Mouse (Mus musculus): ENCODE data around the gene Zfp719.

Gene Zfp719

DNA sequence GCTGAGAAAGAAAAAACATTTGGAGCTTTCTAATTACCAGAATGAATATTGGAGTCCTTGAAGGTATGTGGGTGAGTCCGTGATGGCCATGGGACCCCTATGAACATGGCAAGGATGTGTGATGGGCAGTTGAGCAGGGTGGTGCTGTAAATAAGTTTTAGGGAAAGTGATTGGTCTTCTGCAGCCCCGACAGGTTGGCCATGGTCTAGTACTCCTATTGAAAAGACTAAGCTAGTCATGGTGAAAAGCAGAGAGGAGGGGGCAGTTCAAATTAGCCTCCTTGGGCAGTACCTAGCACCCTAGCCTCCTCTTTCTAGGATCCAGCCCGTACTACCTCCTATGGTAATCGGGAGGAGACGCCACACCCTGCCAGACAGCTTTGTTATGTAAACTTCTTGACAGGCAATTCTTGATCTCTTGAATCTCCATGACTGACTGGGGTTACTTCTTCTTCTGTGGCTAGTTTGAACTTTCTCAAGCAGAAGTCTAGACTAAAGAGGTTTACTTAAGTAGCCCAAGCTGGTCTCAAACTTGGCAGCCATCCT is 28.4 kb downstream of the Zfp719 start:
- DNase-seq = no peak

DNA sequence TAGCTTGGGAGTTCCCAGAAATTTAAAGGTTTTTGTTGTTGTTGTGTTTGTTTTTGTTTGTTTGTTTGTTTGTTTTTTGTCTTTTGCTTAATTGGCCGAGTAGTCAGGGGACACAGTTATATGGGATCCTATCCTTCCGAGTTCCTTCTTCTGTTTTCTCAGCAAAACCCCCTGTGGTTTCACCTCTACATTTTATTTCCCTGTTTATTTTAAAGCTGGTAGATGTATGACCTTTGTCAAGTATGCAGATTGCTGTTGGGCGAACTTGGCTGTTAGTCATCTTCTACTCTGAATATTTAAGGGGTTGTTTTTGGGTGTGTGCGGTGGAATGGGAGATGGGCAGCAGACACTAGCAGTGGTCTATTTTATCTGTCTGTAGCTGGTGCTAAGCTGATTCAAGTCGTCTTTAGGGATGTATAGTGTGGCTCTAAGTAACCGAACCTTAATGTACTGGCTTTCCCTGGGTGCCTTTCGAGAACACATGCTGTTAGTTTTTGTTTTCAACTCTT is 29.0 kb downstream of the Zfp719 start:
- no peak for DNase-seq

DNA sequence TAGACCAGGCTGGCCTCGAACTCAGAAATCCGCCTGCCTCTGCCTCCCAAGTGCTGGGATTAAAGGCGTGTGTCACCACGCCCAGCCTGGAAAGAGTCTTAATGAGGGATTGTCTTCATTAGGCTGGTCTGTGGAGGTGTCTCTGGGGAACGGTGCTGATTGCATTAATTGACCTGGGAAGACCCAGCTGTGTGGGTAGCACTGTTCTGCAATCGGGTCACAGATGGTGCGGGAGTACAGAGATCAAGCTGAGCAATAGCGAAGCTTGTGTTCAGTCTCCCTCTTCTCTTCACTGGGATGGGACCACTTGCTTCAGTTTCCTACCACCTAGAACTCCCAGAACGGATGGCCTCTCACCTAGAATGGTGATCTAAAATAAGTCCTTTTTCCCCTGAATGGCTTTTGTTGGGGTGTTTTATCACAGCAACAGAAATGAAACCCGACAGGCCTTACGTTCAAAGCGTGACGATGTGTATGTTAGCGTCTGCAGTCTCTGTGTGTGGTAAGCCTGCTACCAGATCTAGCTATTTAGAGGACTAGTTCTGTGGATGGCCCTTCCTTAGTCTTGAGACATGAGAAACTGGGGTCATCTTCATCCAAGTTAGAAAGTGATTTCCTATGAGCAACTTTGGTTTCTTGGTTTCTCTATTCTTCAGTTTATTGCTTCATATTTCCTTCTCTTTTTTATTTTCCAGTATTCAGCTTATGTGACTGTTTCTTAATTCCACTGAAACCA is 34.6 kb downstream of the Zfp719 start:
- DNase-seq = no peak

DNA sequence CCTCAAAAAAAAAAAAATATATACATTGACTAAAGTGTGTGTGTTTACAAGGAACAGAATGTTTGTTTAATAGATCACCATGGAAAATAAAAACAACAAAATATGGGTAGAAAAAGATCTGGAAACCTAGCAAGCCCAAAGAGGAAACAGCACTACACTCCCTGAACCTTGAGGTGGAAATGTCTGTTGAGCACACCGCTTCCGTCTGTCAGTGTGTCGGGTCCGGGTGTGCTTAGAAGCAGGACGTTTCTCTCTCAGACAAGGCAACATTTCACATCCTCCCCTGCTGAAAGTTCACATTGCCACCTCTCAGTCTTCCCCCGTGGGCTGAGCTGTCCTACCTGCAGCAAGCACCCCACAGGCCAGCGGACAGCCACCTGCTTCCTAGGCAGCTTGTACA is 43.5 kb downstream of the Zfp719 start:
- DNase-seq = no peak

DNA sequence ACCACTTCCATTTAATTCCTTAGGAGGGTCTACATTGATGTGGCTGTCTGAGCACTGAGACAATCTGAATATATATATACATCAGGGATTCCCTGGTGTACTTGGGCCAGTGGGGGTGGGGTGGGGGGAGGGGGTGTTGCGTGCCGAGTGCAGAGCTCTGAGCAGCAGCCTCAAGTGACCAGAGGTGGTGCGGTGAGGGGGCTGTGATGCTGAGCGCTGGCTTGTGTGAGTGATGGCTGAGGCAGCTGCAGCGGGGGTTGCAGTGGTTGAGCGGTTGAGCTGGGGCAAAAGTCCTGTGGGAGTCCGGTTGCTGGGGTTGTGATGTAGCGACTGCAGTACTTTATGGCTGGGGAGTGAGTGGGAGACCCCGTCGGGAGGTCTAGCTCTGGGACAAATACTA is 44.4 kb downstream of the Zfp719 start:
- DNase-seq = no peak

DNA sequence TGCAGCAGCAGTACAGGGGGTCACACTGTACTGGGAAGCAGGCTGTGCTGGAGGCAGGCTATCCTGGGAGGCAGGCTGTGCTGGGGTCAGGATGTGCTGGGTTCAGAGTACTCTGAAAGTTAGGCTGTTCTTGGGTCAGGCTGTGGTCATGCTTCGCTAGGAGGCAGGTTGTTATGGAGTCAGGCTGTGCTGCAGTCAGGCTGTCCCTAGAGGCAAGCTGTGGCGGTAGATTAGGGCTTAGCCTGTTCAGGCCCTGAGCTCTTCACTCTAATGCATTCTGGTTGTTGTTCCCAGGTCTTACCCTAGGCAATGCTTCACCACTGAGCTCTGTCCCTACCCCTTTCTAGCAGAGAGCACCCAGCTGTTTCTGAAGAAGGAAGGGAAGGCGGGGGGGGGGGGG is 45.7 kb downstream of the Zfp719 start:
- DNase-seq = no peak

DNA sequence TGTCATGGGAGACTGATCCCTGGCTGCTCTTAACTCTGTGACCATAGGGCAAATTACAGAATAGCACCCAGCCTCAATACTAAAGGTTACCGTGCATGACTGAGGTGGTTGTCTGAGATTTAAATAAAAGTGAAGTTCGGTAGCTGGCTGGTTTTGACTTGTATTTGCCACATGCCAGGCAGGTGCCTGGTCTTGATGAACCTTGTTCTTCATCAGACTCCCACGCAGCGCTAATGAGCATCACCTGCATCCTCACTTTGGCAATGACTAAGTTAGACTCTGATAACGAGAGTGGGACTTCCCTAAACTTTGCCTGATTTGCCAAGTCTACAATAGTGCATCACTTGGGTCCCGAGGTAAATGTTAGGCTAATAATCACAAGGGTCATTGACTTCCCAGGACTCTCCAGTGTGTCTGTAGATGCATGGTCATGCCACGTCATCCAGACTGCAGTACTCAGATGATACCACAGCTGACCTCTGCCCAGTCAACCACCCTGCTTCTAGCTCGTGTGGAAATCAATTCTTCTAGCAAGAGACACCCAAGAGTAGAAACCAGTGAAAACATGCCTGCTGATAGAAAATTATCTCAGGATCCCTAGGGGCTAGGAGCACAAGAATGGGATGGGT is 46.5 kb downstream of the Zfp719 start:
- DNase-seq = no peak

DNA sequence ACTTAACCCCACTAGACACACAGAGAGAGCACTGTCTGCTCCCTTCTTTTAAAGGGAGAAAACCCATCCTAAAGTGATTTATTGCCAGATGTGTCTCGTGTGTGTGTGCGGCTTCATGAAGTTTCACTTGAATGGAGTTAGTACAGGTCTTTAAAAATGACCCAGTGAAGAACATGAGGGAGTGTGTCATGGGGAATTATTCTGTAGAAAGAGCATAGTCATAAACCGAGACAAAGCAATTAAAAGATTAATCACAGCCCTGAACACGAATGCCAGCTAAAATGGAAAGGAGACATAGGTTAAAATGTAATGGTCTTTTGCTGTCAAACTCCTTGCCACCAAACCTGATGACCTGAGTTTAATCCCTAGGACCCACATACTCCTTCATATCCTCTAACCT is 54.5 kb downstream of the Zfp719 start:
- DNase-seq = no peak

DNA sequence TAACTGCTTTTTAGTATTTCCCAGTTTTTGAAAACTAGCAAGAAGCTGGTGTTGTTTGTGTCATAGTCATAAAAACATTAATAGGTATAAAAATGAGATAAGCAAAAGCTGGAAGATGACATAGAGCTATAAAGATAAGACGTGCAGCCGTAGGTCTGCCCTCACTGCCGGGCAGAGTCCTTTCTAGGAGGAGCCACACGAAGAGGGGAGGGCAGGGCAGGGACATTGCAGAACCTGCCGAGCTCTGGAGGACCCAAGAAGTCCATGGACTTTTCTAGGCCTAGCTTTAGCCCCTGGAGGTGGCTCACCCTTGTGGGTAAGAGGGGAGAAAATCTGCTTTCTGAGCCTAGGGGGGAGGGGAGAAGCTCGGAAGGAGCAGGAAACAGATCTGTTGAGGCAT is 55.1 kb downstream of the Zfp719 start, which contains the start of gene Ceacam18:
Gene Ceacam18, plus strand, starts transcription at position 208 of the 400 bp plus-strand sequence.
- no peak for DNase-seq

DNA sequence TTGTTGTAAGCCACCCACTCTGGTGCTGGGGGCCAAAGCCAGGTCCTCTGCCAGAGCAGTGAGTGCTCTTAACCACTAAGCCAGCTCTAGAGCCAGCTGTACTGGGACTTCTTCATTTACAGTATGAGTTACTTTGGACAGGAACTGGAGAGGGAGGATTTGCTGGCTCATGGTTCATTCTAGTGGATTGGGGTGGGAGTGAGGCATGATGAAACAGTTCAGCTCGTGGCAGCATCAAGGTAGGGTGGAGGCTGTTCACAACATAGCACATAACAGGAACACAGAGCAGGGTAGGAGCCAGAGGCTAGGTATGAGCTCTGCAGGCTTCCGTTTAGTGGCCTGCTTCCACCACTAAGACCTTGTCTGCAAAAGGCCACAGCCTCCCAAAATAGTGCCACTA is 56.8 kb downstream of the Zfp719 start:
- DNase-seq = no peak

DNA sequence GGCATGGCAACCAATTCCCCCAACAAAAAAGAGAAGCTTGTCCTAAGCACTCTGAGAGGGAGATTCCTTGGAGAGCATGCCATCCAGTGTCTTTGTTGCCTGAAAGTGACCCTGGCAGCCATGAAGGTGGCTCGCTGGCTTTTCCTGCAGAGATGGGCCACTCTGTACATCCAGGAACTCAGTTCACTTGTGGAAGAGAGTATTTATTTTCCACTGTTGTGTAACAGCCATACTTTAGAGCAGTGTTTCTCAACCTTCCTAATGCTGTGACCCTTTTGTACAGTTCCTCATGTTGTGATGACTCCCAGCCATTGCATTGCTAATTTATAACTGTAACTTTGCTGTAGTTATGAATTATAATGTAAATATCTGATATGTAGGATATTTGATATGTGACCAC is 57.7 kb downstream of the Zfp719 start:
- DNase-seq = no peak

DNA sequence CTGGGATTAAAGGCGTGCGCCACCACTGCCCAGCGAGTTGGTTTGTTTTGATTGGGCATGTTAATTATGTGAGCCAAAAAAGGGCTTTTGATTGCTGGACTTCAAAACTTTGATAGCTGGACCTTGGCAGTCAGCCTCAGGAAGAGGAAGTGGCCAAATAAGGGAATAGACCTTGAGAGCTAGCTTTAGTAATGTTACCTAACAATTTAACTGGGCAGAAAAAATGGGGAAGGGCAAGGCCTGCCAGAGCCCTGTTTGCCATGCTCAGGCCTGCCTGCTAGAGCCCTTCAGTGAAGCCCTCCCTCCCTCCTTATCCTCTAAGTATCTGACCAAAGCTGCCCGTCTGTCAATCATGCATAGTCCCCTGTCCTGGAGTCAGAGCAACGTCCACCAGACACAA is 63.2 kb downstream of the Zfp719 start:
- DNase-seq = no peak
